Mouse (Mus musculus) kidney, adult 2 months (tissue): ENCODE results near the gene Fam13c.

Source experiments
- CTCF ChIP-seq: fragments of 200-500 bp; conservative IDR thresholded peaks from 2 replicates; pipeline ENCODE4 v1.5.1; 2011; ENCODE audit warnings: low read depth, mild to moderate bottlenecking, control low read depth, low read length, moderate library complexity, mixed read lengths; ENCODE audit not compliant: insufficient read depth, insufficient read length
- POLR2A ChIP-seq: fragments of 200-500 bp; IDR thresholded peaks from one replicate; pipeline ENCODE4 v1.6.1; 2011; ENCODE audit warnings: low read depth, low read length, control low read depth

- TF ChIP-seq CTCF (no peak), POLR2A (no peak)
Measured at GRCm38 (mm10) chr10:70437289-70437688, 3.0 kb upstream of the Fam13c start.
